Mouse (Mus musculus) stomach, embryonic 15.5 days (tissue): ENCODE measurements around the gene Ppat. TPM values are rescaled to one million over a fixed set of nuclear protein-coding genes. Genes with fewer than 3 reads are reported as not detected.
"Not testable (repeated sequence)": the region's sequence is repeated elsewhere in the genome, so short reads cannot be mapped to it uniquely, and the experiment has no call there.

ENCODE experiments used
- ATAC-seq: fragments of 200-750 bp; cut with Nextera tagmentation; 2 replicates; pipeline ENCODE4 v1.8.0; 2017; ENCODE audit warnings: low read depth, moderate number of reproducible peaks, moderate TSS enrichment; ENCODE audit not compliant: insufficient read depth, low FRiP score
- H3K27ac ChIP-seq: fragments of 300-500 bp; sonication (generic); 2 replicates; pipeline ENCODE4 v1.5.1; 2015; ENCODE audit warnings: mild to moderate bottlenecking, inconsistent platforms
- H3K27me3 ChIP-seq: fragments of 300-500 bp; sonication (generic); replicated peaks from 2 replicates; pipeline ENCODE4 v1.6.1; 2015; ENCODE audit warnings: inconsistent platforms
- H3K36me3 ChIP-seq: fragments of 300-500 bp; sonication (generic); 2 replicates; pipeline ENCODE4 v1.6.1; 2015; ENCODE audit warnings: inconsistent platforms
- H3K4me1 ChIP-seq: fragments of 300-500 bp; sonication (generic); 2 replicates; pipeline ENCODE4 v1.6.1; 2015; ENCODE audit warnings: inconsistent platforms
- H3K4me2 ChIP-seq: fragments of 300-500 bp; sonication (generic); 2 replicates; pipeline ENCODE4 v1.6.1; 2015; ENCODE audit warnings: mild to moderate bottlenecking, inconsistent platforms
- H3K4me3 ChIP-seq: fragments of 300-500 bp; sonication (generic); replicated peaks from 2 replicates; pipeline ENCODE4 v1.5.1; 2015; ENCODE audit warnings: inconsistent platforms
- H3K9ac ChIP-seq: fragments of 300-500 bp; sonication (generic); 2 replicates; pipeline ENCODE4 v1.6.1; 2015; ENCODE audit warnings: inconsistent platforms
- H3K9me3 ChIP-seq: fragments of 300-500 bp; sonication (generic); 2 replicates; pipeline ENCODE4 v1.6.1; 2016; ENCODE audit warnings: inconsistent platforms
- WGBS: fragments of 180-500 bp; shearing (Covaris S2); methylation state at CpG from one replicate; pipeline ENCODE4 v1.1.7; 2015; 5-methylcytosine and 5-hydroxymethylcytosine counted together
- polyA plus RNA-seq: library from polyadenylated mRNA; unstranded; fragments of >200 nt; fragmentation: Nextera tagmentation; extraction: Ambion mirVana; gene quantifications from 2 replicates; pipeline ENCODE4 v1.2.1, GENCODE M21; 2015

Ppat gene
- polyA plus RNA-seq, 1 experiment from 2014 or later = 27.0 TPM

DNA sequence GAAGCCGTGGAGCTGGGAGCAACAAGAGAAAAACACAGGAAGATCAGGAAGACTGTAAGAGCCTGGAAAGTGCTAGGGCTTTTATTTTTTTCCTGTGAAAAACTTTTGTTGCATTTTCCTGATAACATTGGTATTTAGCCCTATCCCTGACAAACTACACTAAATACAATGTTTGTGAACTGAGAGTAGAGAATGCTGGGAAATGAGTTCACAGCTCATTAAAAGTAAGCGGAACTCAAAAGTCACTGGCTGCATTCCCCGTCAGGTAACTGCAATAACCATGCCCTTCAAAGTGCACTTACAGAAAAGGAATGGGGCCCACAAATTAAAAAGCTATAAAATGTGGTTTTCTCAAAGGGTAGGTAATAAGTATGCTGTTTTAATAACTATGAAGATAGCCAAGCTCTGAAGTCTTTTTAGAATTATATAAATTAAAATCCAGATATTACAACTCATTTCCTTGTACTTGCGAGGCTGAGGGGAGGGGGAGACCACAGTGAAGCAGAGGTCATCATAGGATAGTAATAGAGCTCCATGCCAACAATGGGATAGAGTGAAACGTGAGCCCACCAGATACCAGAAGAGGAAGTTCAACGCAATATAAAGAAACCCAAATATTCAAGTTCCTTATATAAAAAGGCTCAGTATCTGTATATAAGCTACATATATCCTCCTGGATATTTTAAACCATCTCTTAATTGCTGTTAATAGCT is 6.3 kb downstream of the Ppat start:
- peaks cover 8% of the 10 kb centered on the region for H3K4me1 ChIP-seq
- 68% methylated on average over 6 of the region's 6 CpGs for WGBS
- no peak overlapping the region for H3K4me2 ChIP-seq
- H3K27ac ChIP-seq = no peak overlapping the region
- H3K9ac ChIP-seq = no peak overlapping the region
- no peak for ATAC-seq
- H3K4me3 ChIP-seq = no peak overlapping the region
- no peaks in the 10 kb centered on the region for H3K36me3 ChIP-seq
- H3K27me3 ChIP-seq = no peaks in the 10 kb centered on the region
- no peaks in the 10 kb centered on the region for H3K9me3 ChIP-seq

GRCm38 (mm10) chr5:76942505-76942904 is 8.9 kb downstream of the Ppat start:
- Histone ChIP-seq H3K4me1 (no peaks in the 10 kb centered on the region), H3K4me3 (no peak overlapping the region), H3K9me3 (no peaks in the 10 kb centered on the region), H3K27me3 (no peaks in the 10 kb centered on the region), H3K4me2 (no peak overlapping the region), H3K36me3 (peaks cover 4% of the 10 kb centered on the region; the same call in 1 of the 2 replicates), H3K27ac (no peak overlapping the region), H3K9ac (no peak overlapping the region)
- ATAC-seq = peak; percentile 58; the same call in 1 of the 2 replicates
- WGBS = 76% methylated on average over 4 of the region's 4 CpGs

DNA sequence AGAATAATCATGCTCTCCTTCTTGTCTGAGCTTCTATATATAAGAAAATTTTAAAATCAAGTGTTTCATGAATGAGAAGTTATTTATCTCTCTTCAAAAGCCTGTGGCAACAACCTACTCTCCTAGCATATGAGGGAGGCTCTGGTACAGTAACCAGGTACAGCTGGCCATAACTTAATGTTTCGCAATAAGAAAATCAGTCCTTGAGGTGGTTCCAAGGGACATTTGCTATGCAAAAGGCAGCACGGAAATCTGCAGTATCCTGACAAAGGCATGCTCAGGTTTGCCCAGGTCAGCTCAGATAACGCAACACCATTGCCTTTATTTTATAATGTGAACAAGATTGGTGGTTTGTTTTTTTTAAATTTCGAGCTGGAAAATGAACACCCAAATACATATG is 9.4 kb downstream of the Ppat start:
- ATAC-seq = no peak
- Histone ChIP-seq H3K4me1 (no peaks in the 10 kb centered on the region), H3K9ac (no peak overlapping the region), H3K4me3 (no peak overlapping the region), H3K4me2 (no peak overlapping the region), H3K27me3 (no peaks in the 10 kb centered on the region), H3K36me3 (peaks cover 4% of the 10 kb centered on the region; the same call in 1 of the 2 replicates), H3K27ac (no peak overlapping the region), H3K9me3 (no peaks in the 10 kb centered on the region)
- WGBS = 65% methylated on average over 4 of the region's 4 CpGs

DNA sequence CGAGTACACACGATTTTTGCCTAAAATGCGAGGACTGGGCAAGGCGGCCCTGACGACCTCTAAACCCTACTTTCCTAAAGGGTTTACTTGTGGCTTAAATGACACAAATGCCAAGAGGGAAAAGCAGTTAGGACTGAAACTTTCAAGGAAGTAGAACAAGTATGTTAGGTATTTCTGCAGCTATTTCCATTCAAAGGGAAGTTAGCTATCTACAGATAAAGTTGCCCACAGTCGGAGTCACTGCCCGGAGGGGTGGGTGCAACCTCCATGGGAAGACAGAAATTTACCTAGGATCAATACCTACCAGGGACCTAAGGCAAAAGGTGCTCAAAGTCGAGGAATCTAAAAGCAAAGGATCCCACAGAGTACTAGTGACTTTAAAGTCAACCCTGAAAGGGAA is 11.7 kb downstream of the Ppat start:
- Histone ChIP-seq H3K27ac (no peak overlapping the region), H3K4me3 (no peak overlapping the region), H3K36me3 (peaks cover 4% of the 10 kb centered on the region; the same call in 1 of the 2 replicates), H3K27me3 (no peaks in the 10 kb centered on the region), H3K4me1 (no peaks in the 10 kb centered on the region), H3K4me2 (no peak overlapping the region), H3K9ac (no peak overlapping the region), H3K9me3 (no peaks in the 10 kb centered on the region)
- 86% methylated on average over 8 of the region's 8 CpGs for WGBS
- no peak for ATAC-seq

GRCm38 (mm10) chr5:76929180-76929877 is 22.0 kb downstream of the Ppat start:
- no peak overlapping the region for H3K9ac ChIP-seq
- H3K27me3 ChIP-seq = no peaks in the 10 kb centered on the region
- WGBS = 59% methylated on average over 7 of the region's 7 CpGs
- no peak overlapping the region for H3K27ac ChIP-seq
- no peaks in the 10 kb centered on the region for H3K9me3 ChIP-seq
- H3K36me3 ChIP-seq = peaks cover 20% of the 10 kb centered on the region
- ATAC-seq = no peak
- peaks cover 4% of the 10 kb centered on the region; the same call in 1 of the 2 replicates for H3K4me1 ChIP-seq
- no peak overlapping the region for H3K4me3 ChIP-seq
- H3K4me2 ChIP-seq = no peak overlapping the region

DNA sequence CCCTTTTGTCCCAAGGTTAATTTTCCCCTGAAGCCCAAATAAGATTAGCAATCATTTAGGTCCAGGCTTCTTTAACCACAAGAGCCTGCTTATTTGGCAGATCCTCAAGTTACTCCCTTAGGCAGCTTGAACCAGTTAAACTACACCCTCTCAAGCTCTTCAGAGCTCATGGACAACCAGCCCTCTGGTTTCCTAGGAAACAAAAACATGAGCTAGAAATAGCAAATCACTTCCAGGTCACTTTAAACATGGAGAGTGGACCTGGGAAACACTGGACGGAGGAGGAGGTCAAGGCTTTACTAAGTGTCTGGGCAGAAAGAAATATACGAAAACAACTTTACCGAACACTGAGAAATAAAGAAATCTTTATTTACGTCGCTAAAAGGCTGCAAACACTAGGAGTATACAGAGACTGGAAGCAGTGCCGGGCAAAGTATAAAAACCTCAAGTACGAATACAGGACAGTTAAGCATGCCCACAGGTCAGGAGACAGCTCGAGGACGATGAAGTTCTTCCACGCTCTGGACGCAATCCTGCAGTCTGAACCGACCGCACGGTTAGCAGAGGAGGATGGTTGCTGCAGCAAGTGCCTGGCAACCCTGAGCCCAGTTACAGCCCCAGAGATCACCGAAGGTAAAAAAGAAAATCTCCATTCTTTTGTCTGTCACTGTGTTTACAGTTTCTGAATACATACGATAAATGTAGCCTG is 23.1 kb downstream of the Ppat start:
- Histone ChIP-seq H3K27me3 (no peaks in the 10 kb centered on the region), H3K4me2 (peak overlapping the region; percentile 13; the same call in 1 of the 2 replicates), H3K4me3 (no peak overlapping the region), H3K9me3 (no peaks in the 10 kb centered on the region), H3K9ac (no peak overlapping the region), H3K36me3 (peaks cover 20% of the 10 kb centered on the region), H3K4me1 (peaks cover 4% of the 10 kb centered on the region; the same call in 1 of the 2 replicates), H3K27ac (peak overlapping the region; percentile 35; the same call in 1 of the 2 replicates)
- ATAC-seq = peak; percentile 50; the same call in 1 of the 2 replicates
- WGBS = 73% methylated on average over 16 of the region's 16 CpGs

DNA sequence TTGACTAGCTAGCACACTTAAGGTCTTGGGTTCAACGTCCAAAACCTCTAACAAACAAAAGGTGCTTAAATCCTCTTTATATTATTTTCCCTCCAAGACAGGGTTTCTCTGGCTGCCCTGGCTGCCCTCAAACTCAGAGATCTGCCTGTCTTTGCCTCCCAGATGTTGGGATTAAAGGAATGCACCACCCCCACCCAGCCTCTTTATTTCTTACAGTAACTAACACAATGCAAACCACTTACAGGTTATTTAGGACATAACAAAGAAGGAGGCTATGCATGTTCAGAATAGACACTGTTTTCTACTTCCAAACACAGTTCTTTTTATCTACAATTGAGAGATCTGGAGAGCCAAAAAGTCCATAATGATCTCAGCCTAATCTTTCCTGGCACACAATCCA is 27.1 kb downstream of the Ppat start:
- Histone ChIP-seq H3K36me3 (peaks cover 37% of the 10 kb centered on the region), H3K9ac (no peak overlapping the region)
- 81% methylated on average over 1 of the region's 1 CpGs for WGBS

DNA sequence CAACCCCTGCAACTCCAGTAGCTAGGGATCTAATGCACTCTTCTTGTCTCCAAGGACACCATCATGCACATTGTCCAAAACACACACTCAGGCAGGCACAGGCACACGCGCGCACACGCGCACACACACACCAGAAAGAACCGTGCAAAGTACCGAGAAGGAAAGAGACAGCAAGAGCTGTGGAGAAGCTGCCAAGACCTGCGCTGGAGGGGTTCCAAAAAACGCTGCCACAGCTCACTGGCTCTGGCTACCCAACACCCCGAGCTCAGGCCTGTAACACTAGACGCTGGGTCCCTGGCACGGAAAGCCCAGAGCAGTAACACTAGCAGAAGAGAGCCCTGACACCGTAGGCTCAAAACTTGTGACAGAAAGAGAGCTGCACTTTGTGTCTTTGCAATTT is 27.9 kb downstream of the Ppat start:
- ATAC-seq = no peak

More for the DNA sequence above, 27.1 kb downstream of the Ppat start:
- H3K4me3 ChIP-seq = no peak overlapping the region
- no peaks in the 10 kb centered on the region for H3K4me1 ChIP-seq
- no peaks in the 10 kb centered on the region for H3K9me3 ChIP-seq
- no peak overlapping the region for H3K4me2 ChIP-seq
- no peak overlapping the region for H3K27ac ChIP-seq
- ATAC-seq = no peak
- no peaks in the 10 kb centered on the region for H3K27me3 ChIP-seq

DNA sequence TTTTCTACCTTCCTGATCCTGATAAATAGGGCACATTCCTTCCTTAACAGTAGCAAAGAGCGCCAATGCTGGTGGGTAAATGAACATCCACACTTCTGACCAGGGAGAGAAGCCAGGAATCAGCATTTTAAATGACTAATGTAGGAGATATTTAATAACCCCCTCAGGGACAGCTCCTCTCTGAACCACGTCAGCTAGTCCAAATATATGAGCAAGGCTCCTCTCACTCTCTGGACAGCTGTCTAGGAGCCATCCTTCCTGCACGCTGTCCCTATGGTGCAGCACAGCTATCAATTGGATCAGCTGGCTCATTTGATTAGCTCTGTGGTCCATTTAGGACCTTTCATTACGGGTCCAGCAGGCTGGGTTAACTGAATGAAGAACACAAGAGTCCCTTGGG is 28.5 kb downstream of the Ppat start:
- no peaks in the 10 kb centered on the region for H3K4me1 ChIP-seq
- WGBS = 85% methylated on average over 4 of the region's 4 CpGs
- H3K36me3 ChIP-seq = peaks cover 46% of the 10 kb centered on the region
- no peak overlapping the region for H3K27ac ChIP-seq
- H3K9ac ChIP-seq = no peak overlapping the region
- ATAC-seq = no peak
- H3K27me3 ChIP-seq = no peaks in the 10 kb centered on the region
- no peak overlapping the region for H3K4me2 ChIP-seq
- H3K4me3 ChIP-seq = no peak overlapping the region
- H3K9me3 ChIP-seq = no peaks in the 10 kb centered on the region

More for the DNA sequence above, 27.9 kb downstream of the Ppat start:
- Histone ChIP-seq H3K4me1 (no peaks in the 10 kb centered on the region), H3K27me3 (no peaks in the 10 kb centered on the region), H3K4me3 (no peak overlapping the region), H3K9me3 (no peaks in the 10 kb centered on the region), H3K9ac (no peak overlapping the region), H3K4me2 (no peak overlapping the region), H3K27ac (no peak overlapping the region), H3K36me3 (peaks cover 40% of the 10 kb centered on the region)
- WGBS = 84% methylated on average over 13 of the region's 13 CpGs

DNA sequence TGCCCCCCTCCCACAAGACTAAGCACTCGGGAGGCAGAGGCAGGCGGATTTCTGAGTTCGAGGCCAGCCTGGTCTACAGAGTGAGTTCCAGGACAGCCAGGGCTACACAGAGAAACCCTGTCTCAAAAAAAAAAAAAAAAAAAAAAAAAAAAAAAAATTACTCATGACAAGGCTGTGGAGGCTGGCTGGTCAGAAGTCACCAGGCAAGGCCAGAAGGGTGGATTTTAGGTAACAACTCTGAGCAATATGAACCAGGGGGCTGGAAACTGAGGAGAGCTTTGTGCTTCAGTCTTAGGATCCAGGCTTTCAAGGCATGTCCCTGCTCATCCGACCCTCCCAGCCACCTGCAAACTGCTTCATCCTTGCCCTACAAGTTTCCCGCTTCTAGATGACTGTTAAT is 38.9 kb downstream of the Ppat start:
- H3K27me3 ChIP-seq, H3K9me3 ChIP-seq, H3K36me3 ChIP-seq, H3K4me2 ChIP-seq, H3K9ac ChIP-seq, H3K4me1 ChIP-seq, H3K4me3 ChIP-seq, ATAC-seq, H3K27ac ChIP-seq: not testable (repeated sequence)
- 89% methylated on average over 5 of the region's 5 CpGs for whole genome bisulfite sequencing

DNA sequence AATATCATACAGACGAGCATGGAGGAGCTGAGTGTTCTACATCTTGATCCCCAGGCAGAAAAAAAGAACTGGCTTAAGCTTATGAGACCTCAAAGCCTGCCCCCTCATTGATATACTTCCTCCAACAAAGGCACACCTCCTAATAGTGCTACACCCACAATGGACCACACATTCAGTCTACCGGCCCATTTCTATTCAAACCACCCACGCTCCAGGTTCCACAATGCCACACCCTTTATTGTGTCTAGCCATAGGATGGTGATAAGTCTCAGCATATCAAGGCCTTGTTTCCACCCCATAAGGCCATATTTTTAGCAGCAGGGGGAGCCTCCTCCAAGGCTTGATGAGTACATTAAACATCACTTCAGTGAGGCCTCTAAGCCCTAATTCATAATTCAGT is 40.6 kb downstream of the Ppat start:
- ATAC-seq = no peak
- 0 out of 2 replicates have a peak, but pooled peaks cover 6% of the 10 kb centered on the region for H3K36me3 ChIP-seq
- no peak overlapping the region for H3K9ac ChIP-seq
- H3K27me3 ChIP-seq = no peaks in the 10 kb centered on the region
- no peak overlapping the region for H3K4me2 ChIP-seq
- H3K4me3 ChIP-seq = no peak overlapping the region
- H3K27ac ChIP-seq = no peak overlapping the region
- whole genome bisulfite sequencing = 71% methylated on average over 3 of the region's 3 CpGs
- H3K4me1 ChIP-seq = no peaks in the 10 kb centered on the region
- H3K9me3 ChIP-seq = no peaks in the 10 kb centered on the region

DNA sequence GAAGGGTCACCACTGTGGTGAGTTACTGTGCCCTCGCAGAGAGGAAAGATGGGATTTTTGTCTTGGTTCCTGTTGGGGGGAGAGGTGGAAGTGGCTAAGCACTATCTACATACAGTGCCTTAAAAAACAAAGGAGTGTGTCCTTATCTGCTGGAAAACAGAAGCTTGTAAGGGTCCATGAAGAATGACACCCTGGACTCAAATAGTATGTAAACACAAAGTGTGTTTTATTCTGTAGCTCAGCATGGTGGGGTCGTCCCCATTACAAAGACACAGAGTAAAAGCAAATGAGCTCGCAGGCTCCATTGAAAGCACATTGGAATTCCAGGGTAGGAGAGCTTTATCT is 45.3 kb downstream of the Ppat start:
- no peak for ATAC-seq
- no peaks in the 10 kb centered on the region for H3K27me3 ChIP-seq
- H3K27ac ChIP-seq = peak overlapping the region; percentile 93
- H3K9me3 ChIP-seq = no peaks in the 10 kb centered on the region
- H3K4me3 ChIP-seq = peak overlapping the region; percentile 77
- H3K4me1 ChIP-seq = no peaks in the 10 kb centered on the region
- H3K4me2 ChIP-seq = peak overlapping the region; percentile 86
- WGBS = 29% methylated on average over 3 of the region's 3 CpGs
- no peak overlapping the region for H3K9ac ChIP-seq
- H3K36me3 ChIP-seq = no peaks in the 10 kb centered on the region
